In genomic region chr12:56959230-56960051, GRCm38 (mm10) we compare ENCODE assay signal across 9 mouse cellular contexts.
DNase-seq lines count a peak whose midpoint lies in the region; ATAC-seq lines count a peak whose summit lies in the region.
"Had no signal": no experiment of that assay in that cellular context is flagged by ENCODE, and none has a peak within 500 bp of the region (broad histone marks: within the 10 kb centered on the region; RNA-seq: fewer than 3 reads in every experiment).

No protein-coding gene starts in this region.

- H3K4me3 ChIP-seq in lung, embryonic 15.5 days: no peak overlapping the region
- H3K4me3 ChIP-seq in embryonic facial prominence, embryonic 14.5 days (ENCODE audit: low read depth, low read length): peak overlapping the region; percentile 24
- H3K4me3 ChIP-seq in intestine, embryonic 15.5 days (replicated peaks): no peak overlapping the region
- H3K4me3 ChIP-seq in stomach, embryonic 15.5 days (replicated peaks): peak overlapping the region; percentile 14; the same call in 1 of the 2 replicates

- peak overlapping the region; percentile 42 for H3K4me2 ChIP-seq in lung, embryonic 15.5 days
- peak overlapping the region; percentile 53 for H3K4me2 ChIP-seq in embryonic facial prominence, embryonic 14.5 days (ENCODE audit: low read depth, low read length)
- H3K4me2 ChIP-seq in intestine, embryonic 15.5 days (replicated peaks): peak overlapping the region; percentile 20
- peak overlapping the region; percentile 42 for H3K4me2 ChIP-seq in stomach, embryonic 15.5 days

- no peak for DNase-seq in lung, postnatal 4 days
- peak; percentile 79 for DNase-seq in embryonic facial prominence, embryonic 14.5 days (ENCODE audit: low spot score)
- DNase-seq in spleen, postnatal 14 days (ENCODE audit: low spot score in 2 of 2): no peak
- no peak for DNase-seq in layer of hippocampus, postnatal 10 days (ENCODE audit: low spot score in 2 of 2)
- DNase-seq: layer of hippocampus, postnatal 36 days; thymus, postnatal 4 days had no signal

- ATAC-seq in lung, embryonic 15.5 days (ENCODE audit: borderline replicate concordance, extremely low read depth, low FRiP score, low TSS enrichment): peak; percentile 57; the same call in 1 of the 2 replicates
- peak; percentile 50 for ATAC-seq in embryonic facial prominence, embryonic 14.5 days (ENCODE audit: low read depth)
- no peak for ATAC-seq in intestine, embryonic 15.5 days
- no peak; the same call in 1 of the 2 replicates for ATAC-seq in stomach, embryonic 15.5 days (ENCODE audit: insufficient read depth, low FRiP score, low read depth)

- 24% methylated on average over 9 of the region's 9 CpGs for WGBS in lung, embryonic 15.5 days
- WGBS in embryonic facial prominence, embryonic 14.5 days: 15% methylated on average over 9 of the region's 9 CpGs
- WGBS in intestine, embryonic 15.5 days: 35% methylated on average over 9 of the region's 9 CpGs
- WGBS in stomach, embryonic 15.5 days: 27% methylated on average over 9 of the region's 9 CpGs

- H3K27me3 ChIP-seq in lung, embryonic 15.5 days: no peaks in the 10 kb centered on the region
- peaks cover 4% of the 10 kb centered on the region; the same call in 1 of the 2 replicates for H3K27me3 ChIP-seq in embryonic facial prominence, embryonic 14.5 days (replicated peaks; ENCODE audit: control insufficient read depth, insufficient read depth, low read length)
- H3K27me3 ChIP-seq in intestine, embryonic 15.5 days (replicated peaks): no peaks in the 10 kb centered on the region
- no peaks in the 10 kb centered on the region for H3K27me3 ChIP-seq in stomach, embryonic 15.5 days (replicated peaks)

- no peaks in the 10 kb centered on the region for H3K9me3 ChIP-seq in lung, embryonic 15.5 days
- no peaks in the 10 kb centered on the region for H3K9me3 ChIP-seq in embryonic facial prominence, embryonic 14.5 days (ENCODE audit: control insufficient read depth, low read length)
- H3K9me3 ChIP-seq in intestine, embryonic 15.5 days: no peaks in the 10 kb centered on the region
- no peaks in the 10 kb centered on the region for H3K9me3 ChIP-seq in stomach, embryonic 15.5 days

- no peaks in the 10 kb centered on the region for H3K36me3 ChIP-seq in lung, embryonic 15.5 days
- no peaks in the 10 kb centered on the region for H3K36me3 ChIP-seq in embryonic facial prominence, embryonic 14.5 days (ENCODE audit: control insufficient read depth, insufficient read depth, low read length)
- no peaks in the 10 kb centered on the region for H3K36me3 ChIP-seq in intestine, embryonic 15.5 days
- H3K36me3 ChIP-seq in stomach, embryonic 15.5 days: no peaks in the 10 kb centered on the region

- H3K4me1 ChIP-seq in lung, embryonic 15.5 days: peaks cover 7% of the 10 kb centered on the region; the same call in 1 of the 2 replicates
- peaks cover 6% of the 10 kb centered on the region; the same call in 1 of the 2 replicates for H3K4me1 ChIP-seq in embryonic facial prominence, embryonic 14.5 days (ENCODE audit: control insufficient read depth, insufficient read depth, low read length)
- H3K4me1 ChIP-seq in intestine, embryonic 15.5 days (replicated peaks): 0 out of 2 replicates have a peak, but pooled peaks cover 2% of the 10 kb centered on the region
- H3K4me1 ChIP-seq in stomach, embryonic 15.5 days: 0 out of 2 replicates have a peak, but pooled peaks cover 10% of the 10 kb centered on the region

- no peak overlapping the region for H3K9ac ChIP-seq in lung, embryonic 15.5 days
- H3K9ac ChIP-seq in embryonic facial prominence, embryonic 14.5 days (ENCODE audit: low read depth, low read length): no peak overlapping the region
- H3K9ac ChIP-seq in intestine, embryonic 15.5 days: no peak overlapping the region
- H3K9ac ChIP-seq in stomach, embryonic 15.5 days: no peak overlapping the region

- H3K27ac ChIP-seq in lung, embryonic 15.5 days: no peak overlapping the region
- no peak overlapping the region for H3K27ac ChIP-seq in embryonic facial prominence, embryonic 14.5 days (replicated peaks; ENCODE audit: low read depth, low read length)
- H3K27ac ChIP-seq in intestine, embryonic 15.5 days: no peak overlapping the region
- H3K27ac ChIP-seq in stomach, embryonic 15.5 days: no peak overlapping the region

Comparison
In these comparisons a context has a peak if more than half of its experiments do, and no peak if none do; other contexts are left out.
1. ATAC-seq: peak in lung, embryonic 15.5 days (single experiment) and embryonic facial prominence, embryonic 14.5 days (single experiment); none in intestine, embryonic 15.5 days (single experiment) and stomach, embryonic 15.5 days (single experiment).
2. H3K4me3 ChIP-seq: peak in embryonic facial prominence, embryonic 14.5 days (single experiment) and stomach, embryonic 15.5 days (single experiment); none in lung, embryonic 15.5 days (single experiment) and intestine, embryonic 15.5 days (single experiment).
3. Peak in every context shown above with its lines, with median percentiles within 50 percentile points of each other: H3K4me2 ChIP-seq.